Mouse (Mus musculus) intestine, embryonic 14.5 days (tissue): ENCODE results near the gene Hnrnpa0. TPM values are rescaled to one million over a fixed set of nuclear protein-coding genes. Genes with fewer than 3 reads are reported as not detected.
A peak's percentile ranks its signal among the peaks of the same experiment; 100 is the strongest.

Experiments
- ATAC-seq: fragments of 200-750 bp; cut with Nextera tagmentation; replicated peaks from 2 replicates; pipeline ENCODE4 v1.8.0; 2017; ENCODE audit warnings: low read depth, moderate number of reproducible peaks, moderate TSS enrichment, moderate library complexity; ENCODE audit not compliant: low FRiP score, low TSS enrichment
- DNase-seq: peaks from one replicate; pipeline ENCODE4 v3.0.0-alpha.2; 2018; ENCODE audit warnings: low spot score
- H3K27ac ChIP-seq: fragments of 300-500 bp; sonication (generic); 2 replicates; pipeline ENCODE4 v1.5.1; 2014; ENCODE audit warnings: low read depth, mild to moderate bottlenecking, control low read depth
- H3K27me3 ChIP-seq: fragments of 300-500 bp; sonication (generic); replicated peaks from 2 replicates; pipeline ENCODE4 v1.6.1; 2014; ENCODE audit warnings: low read length, control low read depth; ENCODE audit not compliant: control insufficient read depth, insufficient read depth
- H3K36me3 ChIP-seq: fragments of 300-500 bp; sonication (generic); 2 replicates; pipeline ENCODE4 v1.6.1; 2014; ENCODE audit warnings: low read length, control low read depth; ENCODE audit not compliant: control insufficient read depth, insufficient read depth
- H3K4me1 ChIP-seq: fragments of 300-500 bp; sonication (generic); replicated peaks from 2 replicates; pipeline ENCODE4 v1.6.1; 2014; ENCODE audit warnings: low read length, control low read depth, mixed read lengths; ENCODE audit not compliant: control insufficient read depth, insufficient read depth
- H3K4me2 ChIP-seq: fragments of 300-500 bp; sonication (generic); 2 replicates; pipeline ENCODE4 v1.6.1; 2014; ENCODE audit warnings: low read length
- H3K4me3 ChIP-seq: fragments of 300-500 bp; sonication (generic); 2 replicates; pipeline ENCODE4 v1.5.1; 2014; ENCODE audit warnings: low read depth, low read length, control low read depth, mixed read lengths
- H3K9ac ChIP-seq: fragments of 300-500 bp; sonication (generic); 2 replicates; pipeline ENCODE4 v1.6.1; 2014; ENCODE audit warnings: mild to moderate bottlenecking, low read length
- H3K9me3 ChIP-seq: fragments of 300-500 bp; sonication (generic); 2 replicates; pipeline ENCODE4 v1.6.1; 2016; ENCODE audit warnings: low read length, control low read depth; ENCODE audit not compliant: control insufficient read depth
- WGBS: fragments of 180-500 bp; shearing (Covaris S2); extraction: QIAGEN DNeasy Blood & Tissue Kit; methylation state at CpG from one replicate; pipeline ENCODE4 v1.1.7; 2014; 5-methylcytosine and 5-hydroxymethylcytosine counted together
- polyA plus RNA-seq: library from polyadenylated mRNA; unstranded; fragments of >200 nt; fragmentation: Nextera tagmentation; extraction: Ambion mirVana; gene quantifications from 2 replicates; pipeline ENCODE4 v1.2.1, GENCODE M21; 2014

The Hnrnpa0 gene
- 42.5 and 42.8 TPM in 2 replicates for polyA plus RNA-seq

DNA sequence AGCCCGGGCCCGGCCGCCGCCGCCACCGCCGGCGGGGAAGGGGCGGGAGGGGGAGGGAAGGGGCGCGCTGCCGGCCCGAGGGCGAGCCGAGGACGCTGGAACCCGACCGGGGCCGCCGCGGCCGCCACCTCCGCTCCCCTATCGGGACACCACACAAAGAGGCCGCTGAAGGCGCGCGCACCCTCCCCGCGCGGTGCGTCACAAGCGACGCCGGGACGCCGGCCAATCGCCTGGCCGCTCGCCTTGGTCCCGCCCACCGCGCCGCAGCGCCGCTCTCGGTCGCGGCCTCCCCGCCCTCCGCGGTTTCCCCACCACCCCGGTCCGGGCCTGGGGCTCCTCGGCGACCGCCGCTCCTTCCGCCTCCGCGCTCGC is at the start of gene Hnrnpa0:
Gene Hnrnpa0, minus strand, starts transcription at position 161 of the 372 bp plus-strand sequence.
- H3K4me2 ChIP-seq = peak within 1 kb of the TSS; percentile 81
- H3K27ac ChIP-seq = peak within 1 kb of the TSS; percentile 99
- peak within 1 kb of the TSS; percentile 100 for H3K4me3 ChIP-seq
- H3K9ac ChIP-seq = peak within 1 kb of the TSS; percentile 99
- H3K36me3 ChIP-seq = peaks cover 15% of the 10 kb centered on the region
- H3K9me3 ChIP-seq = no peaks in the 10 kb centered on the region
- DNase-seq = no peak
- WGBS = under 1% methylated on average over 45 of the region's 62 CpGs
- peaks cover 34% of the 10 kb centered on the region for H3K4me1 ChIP-seq
- ATAC-seq = peak; percentile 93
- H3K27me3 ChIP-seq = no peaks in the 10 kb centered on the region

DNA sequence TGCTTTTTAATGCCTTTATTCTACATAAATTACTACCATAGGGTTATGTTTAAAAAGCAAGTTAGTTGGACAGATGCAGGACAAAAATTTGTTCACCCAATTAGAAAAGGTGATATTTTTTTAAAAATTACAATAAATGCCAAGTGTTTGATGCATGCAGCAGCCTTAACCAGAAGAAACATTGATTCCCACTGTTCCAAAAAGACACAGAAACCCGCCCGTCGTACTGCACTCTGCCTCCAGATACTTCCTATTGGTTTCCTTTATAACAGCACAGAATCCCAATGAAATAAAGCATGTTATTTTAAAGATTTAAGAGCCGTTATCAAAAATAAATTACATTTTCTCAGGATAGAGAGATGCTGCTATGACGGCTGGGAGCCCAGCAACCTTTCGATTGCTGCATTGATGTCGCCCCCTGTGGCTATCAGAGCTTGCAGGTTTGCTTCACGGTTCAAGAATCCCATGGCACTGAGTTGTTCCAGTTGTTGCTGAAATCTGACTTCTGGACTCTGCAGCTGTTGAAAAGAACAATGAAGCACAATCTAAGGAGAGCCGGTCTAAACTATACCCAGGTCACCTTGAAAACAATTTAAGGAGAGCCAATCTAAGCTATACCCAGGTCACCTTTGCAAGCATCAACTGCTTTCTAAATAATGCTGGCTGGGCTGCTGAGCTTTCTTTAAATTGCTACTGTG is 49.3 kb upstream of the Hnrnpa0 start:
- no peaks in the 10 kb centered on the region for H3K4me1 ChIP-seq

DNA sequence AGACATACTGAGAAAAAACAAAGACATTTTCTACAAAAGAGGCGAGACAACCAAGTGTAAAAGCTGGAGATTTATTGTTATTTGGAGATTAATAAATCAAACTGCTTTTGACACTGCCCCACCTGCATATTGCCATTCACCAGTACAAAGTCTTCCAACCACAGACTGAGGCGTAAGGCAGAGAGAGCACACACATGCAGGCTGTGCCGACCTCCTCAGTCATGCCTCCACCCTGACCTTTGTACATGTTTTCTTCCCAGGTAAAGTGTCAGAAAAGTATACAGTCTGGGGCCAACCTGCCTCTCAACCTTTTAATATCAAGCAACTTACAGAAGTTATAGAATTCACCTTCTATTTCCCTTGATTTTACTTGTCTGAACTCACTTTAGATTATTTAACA is 47.7 kb upstream of the Hnrnpa0 start:
- H3K36me3 ChIP-seq = peaks cover 61% of the 10 kb centered on the region

More for the DNA sequence above, 49.3 kb upstream of the Hnrnpa0 start:
- Histone ChIP-seq H3K27me3 (no peaks in the 10 kb centered on the region), H3K9ac (no peak overlapping the region), H3K9me3 (no peaks in the 10 kb centered on the region), H3K4me2 (no peak overlapping the region), H3K36me3 (peaks cover 74% of the 10 kb centered on the region), H3K27ac (no peak overlapping the region), H3K4me3 (no peak overlapping the region)
- no peak for DNase-seq
- no peak for ATAC-seq
- 93% methylated on average over 9 of the region's 9 CpGs for WGBS

GRCm38 (mm10) chr13:58168119-58168518 is 39.8 kb upstream of the Hnrnpa0 start:
- H3K9ac ChIP-seq = no peak overlapping the region
- no peak overlapping the region for H3K4me2 ChIP-seq
- no peaks in the 10 kb centered on the region for H3K9me3 ChIP-seq
- H3K36me3 ChIP-seq = peaks cover 16% of the 10 kb centered on the region
- H3K27me3 ChIP-seq = no peaks in the 10 kb centered on the region
- H3K4me1 ChIP-seq = no peaks in the 10 kb centered on the region
- H3K4me3 ChIP-seq = no peak overlapping the region
- ATAC-seq (no peak), DNase-seq (no peak)
- H3K27ac ChIP-seq = no peak overlapping the region

More for the DNA sequence above, 47.7 kb upstream of the Hnrnpa0 start:
- H3K9ac ChIP-seq = no peak overlapping the region
- H3K27me3 ChIP-seq = no peaks in the 10 kb centered on the region
- no peak overlapping the region for H3K4me2 ChIP-seq
- H3K4me3 ChIP-seq = no peak overlapping the region
- ATAC-seq (peak; percentile 58; the same call in 1 of the 2 replicates), DNase-seq (no peak)
- WGBS = 69% methylated on average over 3 of the region's 3 CpGs
- H3K27ac ChIP-seq = no peak overlapping the region
- H3K9me3 ChIP-seq = no peaks in the 10 kb centered on the region
- no peaks in the 10 kb centered on the region for H3K4me1 ChIP-seq

DNA sequence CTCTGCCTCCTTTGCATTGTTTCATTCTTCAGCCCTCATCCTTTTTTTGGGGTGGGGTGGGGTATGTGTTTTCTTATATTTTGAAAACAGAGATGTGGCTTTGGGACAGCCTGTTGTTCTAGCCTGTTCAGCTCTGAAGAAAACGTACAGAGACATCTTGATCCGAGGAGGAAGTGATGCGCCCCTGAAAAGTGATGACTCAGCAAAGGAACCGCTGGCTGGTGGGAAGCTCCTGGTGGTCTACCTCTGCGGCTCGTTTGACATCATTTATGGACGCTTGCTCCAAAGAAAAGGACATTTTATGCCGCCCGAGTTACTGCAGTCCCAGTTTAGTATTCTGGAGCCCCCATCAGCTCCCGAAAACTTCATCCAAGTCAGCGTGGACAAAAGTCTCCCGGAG is 35.0 kb upstream of the Hnrnpa0 start:
- Histone ChIP-seq H3K27ac (no peak overlapping the region), H3K36me3 (peaks cover 25% of the 10 kb centered on the region), H3K4me1 (no peaks in the 10 kb centered on the region), H3K4me2 (no peak overlapping the region), H3K4me3 (no peak overlapping the region), H3K9me3 (0 out of 2 replicates have a peak, but pooled peaks cover 4% of the 10 kb centered on the region), H3K9ac (no peak overlapping the region), H3K27me3 (no peaks in the 10 kb centered on the region)
- WGBS = 95% methylated on average over 12 of the region's 12 CpGs
- ATAC-seq (no peak), DNase-seq (no peak)

GRCm38 (mm10) chr13:58160761-58161160 is 32.4 kb upstream of the Hnrnpa0 start:
- H3K9ac ChIP-seq = no peak overlapping the region
- no peak for ATAC-seq
- H3K9me3 ChIP-seq = 0 out of 2 replicates have a peak, but pooled peaks cover 4% of the 10 kb centered on the region
- H3K27ac ChIP-seq = no peak overlapping the region
- H3K4me2 ChIP-seq = no peak overlapping the region
- H3K36me3 ChIP-seq = peaks cover 22% of the 10 kb centered on the region
- no peaks in the 10 kb centered on the region for H3K4me1 ChIP-seq
- H3K27me3 ChIP-seq = no peaks in the 10 kb centered on the region
- no peak overlapping the region for H3K4me3 ChIP-seq
- 97% methylated on average over 15 of the region's 15 CpGs for whole genome bisulfite sequencing
- DNase-seq = no peak

DNA sequence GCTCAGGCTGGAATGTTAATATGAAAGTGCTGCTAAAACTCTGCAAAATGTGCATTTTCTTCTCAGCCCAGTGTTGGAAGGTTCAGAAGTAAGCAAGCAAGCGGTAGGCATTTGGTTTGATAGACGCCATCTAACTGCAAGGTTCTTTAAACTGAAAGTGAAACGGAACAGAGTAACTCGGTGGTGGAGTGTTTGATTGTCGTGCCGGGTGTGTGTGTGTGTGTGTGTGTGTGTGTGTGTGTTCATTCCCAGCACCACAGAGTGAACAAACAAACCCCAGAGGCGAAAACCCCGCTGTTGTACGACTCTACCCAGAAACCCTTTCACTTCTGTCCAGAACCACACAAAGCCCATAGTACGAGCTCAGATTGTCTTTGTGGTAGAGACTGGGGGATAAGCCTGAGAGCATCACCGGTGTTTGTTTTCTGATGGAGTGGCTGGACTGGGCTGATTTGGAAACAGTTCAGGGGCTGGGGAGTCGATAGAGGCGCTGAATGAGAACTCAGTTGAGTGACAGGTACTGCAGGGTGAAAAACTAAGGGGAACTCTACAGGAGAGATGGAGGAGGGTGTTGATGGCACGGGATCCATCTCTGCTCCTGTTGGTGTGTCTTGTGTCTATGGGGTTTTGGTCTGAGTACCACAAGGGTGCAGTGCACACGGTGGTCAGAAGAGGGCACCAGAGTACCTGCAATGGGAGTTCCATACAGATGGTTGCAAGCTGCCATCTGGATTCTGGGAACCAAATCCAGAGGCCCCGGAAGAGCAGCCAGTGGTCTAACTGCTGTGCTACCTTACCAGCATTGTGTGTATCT is 29.9 kb upstream of the Hnrnpa0 start:
- peak; percentile 48 for ATAC-seq
- H3K36me3 ChIP-seq = peaks cover 14% of the 10 kb centered on the region
- peak overlapping the region; percentile 68 for H3K9ac ChIP-seq
- H3K27me3 ChIP-seq = no peaks in the 10 kb centered on the region
- H3K9me3 ChIP-seq = 0 out of 2 replicates have a peak, but pooled peaks cover 4% of the 10 kb centered on the region
- 15% methylated on average over 16 of the region's 16 CpGs for WGBS
- H3K4me1 ChIP-seq = no peaks in the 10 kb centered on the region
- peak; percentile 95 for DNase-seq
- H3K4me3 ChIP-seq = peak overlapping the region; percentile 73
- peak overlapping the region; percentile 84 for H3K4me2 ChIP-seq
- H3K27ac ChIP-seq = 0 out of 2 replicates have a peak overlapping the region, but pooled peaks have one; percentile 6

DNA sequence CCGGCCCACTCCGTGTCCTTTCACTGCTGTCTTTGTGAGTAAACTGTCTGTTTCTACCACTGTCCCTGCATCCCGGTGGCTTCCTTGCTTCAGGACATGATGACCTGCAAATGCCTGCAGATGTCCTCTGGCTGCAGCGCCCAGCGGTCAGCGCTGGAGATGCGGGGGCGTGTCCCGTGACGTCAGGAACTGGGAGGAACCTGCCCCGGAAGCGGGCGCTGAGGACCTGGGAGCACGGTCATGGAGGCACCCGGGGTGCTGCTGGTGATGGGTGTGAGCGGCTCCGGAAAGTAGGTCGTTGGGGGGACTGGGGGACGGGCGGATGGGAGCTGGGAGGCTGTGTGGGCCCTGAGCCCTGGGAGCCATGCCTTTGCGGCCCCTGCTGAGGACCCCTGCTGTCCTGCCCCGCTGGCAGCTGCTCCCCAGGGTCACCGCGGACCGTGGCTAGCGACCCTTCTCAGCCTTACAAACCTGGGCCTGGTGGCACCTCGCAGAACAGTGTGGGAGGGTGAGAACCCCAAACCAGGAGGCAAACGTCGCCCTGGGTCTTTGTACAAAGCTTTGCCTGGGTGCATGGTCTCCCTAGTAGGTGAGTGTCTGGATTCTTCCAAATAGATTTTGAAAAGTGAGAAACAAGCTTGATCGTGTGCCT is 29.2 kb upstream of the Hnrnpa0 start, which contains the start of gene Idnk:
Gene Idnk, plus strand, starts transcription at position 203 of the 652 bp plus-strand sequence.
- Histone ChIP-seq H3K4me1 (no peaks in the 10 kb centered on the region), H3K27me3 (no peaks in the 10 kb centered on the region), H3K9me3 (0 out of 2 replicates have a peak, but pooled peaks cover 2% of the 10 kb centered on the region), H3K27ac (0 out of 2 replicates have a peak within 1 kb of the TSS, but pooled peaks have one; percentile 6), H3K36me3 (peaks cover 14% of the 10 kb centered on the region), H3K4me3 (peak within 1 kb of the TSS; percentile 73), H3K9ac (peak within 1 kb of the TSS; percentile 68), H3K4me2 (peak within 1 kb of the TSS; percentile 84)
- peak; percentile 95 for DNase-seq
- peak; percentile 84 for ATAC-seq
- under 1% methylated on average over 30 of the region's 30 CpGs for WGBS
